Mouse (Mus musculus) left cerebral cortex, adult 2 months (tissue): ENCODE results near the gene Gfod2. TPM values are rescaled to one million over a fixed set of nuclear protein-coding genes. Genes with fewer than 3 reads are reported as not detected.

Experiments used
- DNase-seq, 2 experiments: peaks; one replicate each; pipeline ENCODE4 v3.0.0; 2021 to 2022; ENCODE audit warnings: low spot score in 2 of 2, mixed read lengths in 1 of 2; ENCODE audit errors: extremely low spot score in 1 of 2
- H3K27ac ChIP-seq: fragments of 200-600 bp; 2 replicates; pipeline ENCODE4 v1.8.1; 2022
- H3K4me3 ChIP-seq: fragments of 200-600 bp; 2 replicates; pipeline ENCODE4 v1.8.1; 2022
- CTCF ChIP-seq: fragments of 200-600 bp; IDR thresholded peaks from 2 replicates; pipeline ENCODE4 v1.8.1; 2022; ENCODE audit warnings: antibody characterized with exemption, mild to moderate bottlenecking, moderate library complexity
- intact Hi-C: fragments of 180-260 bp; cut with DNase I; formaldehyde crosslinking; loops from one replicate; pipeline ENCODE4 v1.15.1; 2025
- total RNA-seq, 2 experiments: library from RNA; stranded (reverse); gene quantifications; 2 replicates each; pipeline ENCODE4 v1.2.3; 2021

Gene Gfod2
- total RNA-seq, 2 experiments from 2014 or later, result 21.0 to 26.0 TPM

GRCm38 (mm10) chr8:105753916-105754315 is 4.5 kb downstream of the Gfod2 start:
- Histone ChIP-seq H3K4me3 (no peak overlapping the region), H3K27ac (no peak overlapping the region)
- DNase-seq, result no peak
- intact Hi-C loops, result no loop called here
- TF ChIP-seq CTCF, result no peak

- peak; percentile 28 to 38 for DNase-seq
- Histone ChIP-seq H3K27ac (no peak overlapping the region), H3K4me3 (no peak overlapping the region)
- intact Hi-C loops, result no loop called here
- no peak for TF ChIP-seq CTCF
Observed at GRCm38 (mm10) chr8:105750606-105751005, 7.9 kb downstream of the Gfod2 start.

GRCm38 (mm10) chr8:105743301-105743700 is 15.2 kb downstream of the Gfod2 start:
- intact Hi-C loops, result no loop called here
- Histone ChIP-seq H3K4me3 (no peak overlapping the region), H3K27ac (no peak overlapping the region)
- no peak for TF ChIP-seq CTCF
- DNase-seq, result no peak

- intact Hi-C loops, result no loop called here
- DNase-seq, result no peak
Observed at GRCm38 (mm10) chr8:105739216-105739615, 19.2 kb downstream of the Gfod2 start.

GRCm38 (mm10) chr8:105732186-105732585 is 26.3 kb downstream of the Gfod2 start:
- TF ChIP-seq CTCF, result no peak
- H3K4me3 ChIP-seq, result no peak overlapping the region
- DNase-seq, result no peak
- intact Hi-C loops, result no loop called here
- H3K27ac ChIP-seq, result no peak overlapping the region

More at GRCm38 (mm10) chr8:105739216-105739615, 19.2 kb downstream of the Gfod2 start:
- Histone ChIP-seq H3K27ac (no peak overlapping the region), H3K4me3 (no peak overlapping the region)
- no peak for TF ChIP-seq CTCF

GRCm38 (mm10) chr8:105727397-105728124 is 30.9 kb downstream of the Gfod2 start:
- H3K27ac ChIP-seq, result peak overlapping the region; percentile 29
- no peak for TF ChIP-seq CTCF
- H3K4me3 ChIP-seq, result no peak overlapping the region
- intact Hi-C loops, result no loop called here
- DNase-seq, result no peak

GRCm38 (mm10) chr8:105725726-105726125 is 32.7 kb downstream of the Gfod2 start:
- Histone ChIP-seq H3K4me3 (no peak overlapping the region), H3K27ac (no peak overlapping the region)
- TF ChIP-seq CTCF, result no peak
- no peak for DNase-seq
- intact Hi-C loops, result no loop called here

GRCm38 (mm10) chr8:105722861-105723260 is 35.6 kb downstream of the Gfod2 start:
- DNase-seq, result no peak

GRCm38 (mm10) chr8:105719637-105720036 is 38.8 kb downstream of the Gfod2 start:
- H3K4me3 ChIP-seq, result no peak overlapping the region
- intact Hi-C loops, result no loop called here
- no peak overlapping the region for H3K27ac ChIP-seq
- no peak for DNase-seq
- TF ChIP-seq CTCF, result no peak

More at GRCm38 (mm10) chr8:105722861-105723260, 35.6 kb downstream of the Gfod2 start:
- no peak for TF ChIP-seq CTCF
- no peak overlapping the region for H3K27ac ChIP-seq
- H3K4me3 ChIP-seq, result no peak overlapping the region
- intact Hi-C loops, result no loop called here

GRCm38 (mm10) chr8:105716302-105716945 is 42.0 kb downstream of the Gfod2 start:
- Histone ChIP-seq H3K4me3 (no peak overlapping the region), H3K27ac (no peak overlapping the region)
- TF ChIP-seq CTCF, result no peak
- intact Hi-C loops, result no loop called here
- DNase-seq, result no peak

GRCm38 (mm10) chr8:105715042-105715441 is 43.4 kb downstream of the Gfod2 start:
- no peak for DNase-seq
- no peak for TF ChIP-seq CTCF
- H3K27ac ChIP-seq, result no peak overlapping the region
- no peak overlapping the region for H3K4me3 ChIP-seq
- intact Hi-C loops, result no loop called here

GRCm38 (mm10) chr8:105714139-105714538 is 44.3 kb downstream of the Gfod2 start:
- no peak overlapping the region for H3K4me3 ChIP-seq
- peak; percentile 73 to 81 for DNase-seq
- no peak overlapping the region for H3K27ac ChIP-seq
- TF ChIP-seq CTCF, result peak; percentile 82
- intact Hi-C loops, result loop anchor here (1.0 to 5.0 kb wide), 5 partner anchors 63 to 308 kb away; partner anchors contain the start of gene Cenpt
